Mouse (Mus musculus) thymus, postnatal 4 days (tissue): ENCODE data around the gene Ankfy1.
"Not testable (repeated sequence)": the region's sequence is repeated elsewhere in the genome, so short reads cannot be mapped to it uniquely, and the experiment has no call there.

Experiments
- DNase-seq: peaks from one replicate; pipeline ENCODE4 v3.0.0; 2021

Ankfy1 gene

GRCm38 (mm10) chr11:72689551-72690510 is at the start of gene Ankfy1:
Gene Ankfy1 (plus strand): TSS chr11:72690006.
- peak; percentile 99 for DNase-seq

DNA sequence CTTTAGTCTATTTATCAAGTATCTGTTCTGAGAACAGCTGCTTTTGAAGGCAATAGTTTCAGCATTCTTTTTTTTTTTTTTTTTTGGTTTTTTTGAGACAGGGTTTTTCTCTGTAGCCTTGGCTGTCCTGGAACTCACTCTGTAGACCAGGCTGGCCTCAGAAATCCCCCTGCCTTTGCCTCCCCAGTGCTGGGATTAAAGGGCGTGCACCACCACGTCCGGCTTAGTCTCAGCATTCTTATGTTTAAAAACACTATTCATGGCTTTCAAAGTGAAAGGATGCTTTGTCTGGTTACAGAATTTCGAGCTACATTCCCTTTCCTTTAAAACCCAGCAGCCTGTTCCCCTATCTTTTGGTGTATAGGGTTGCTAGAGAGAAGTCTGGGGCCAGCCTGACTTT is 47.1 kb upstream of the Ankfy1 start:
- no peak for DNase-seq

DNA sequence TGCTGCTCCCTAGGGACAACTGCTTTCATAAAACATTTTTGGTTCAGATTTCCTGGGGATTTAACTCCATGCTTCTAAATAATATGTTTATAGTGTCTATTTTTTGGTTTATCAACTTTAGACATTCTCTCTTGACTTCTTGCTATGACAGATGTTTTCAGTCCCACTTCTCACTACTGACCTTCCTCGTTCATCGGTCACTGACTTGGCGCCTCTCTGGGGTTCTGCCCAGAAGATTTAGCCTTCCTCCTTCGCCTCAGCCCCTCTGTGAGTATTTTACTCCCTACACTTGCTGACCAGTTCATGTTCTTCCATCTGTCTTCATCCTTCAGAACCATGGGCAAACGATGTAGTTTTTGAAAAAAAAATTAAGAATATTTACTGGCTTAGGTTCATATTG is 44.4 kb upstream of the Ankfy1 start:
- DNase-seq = no peak

DNA sequence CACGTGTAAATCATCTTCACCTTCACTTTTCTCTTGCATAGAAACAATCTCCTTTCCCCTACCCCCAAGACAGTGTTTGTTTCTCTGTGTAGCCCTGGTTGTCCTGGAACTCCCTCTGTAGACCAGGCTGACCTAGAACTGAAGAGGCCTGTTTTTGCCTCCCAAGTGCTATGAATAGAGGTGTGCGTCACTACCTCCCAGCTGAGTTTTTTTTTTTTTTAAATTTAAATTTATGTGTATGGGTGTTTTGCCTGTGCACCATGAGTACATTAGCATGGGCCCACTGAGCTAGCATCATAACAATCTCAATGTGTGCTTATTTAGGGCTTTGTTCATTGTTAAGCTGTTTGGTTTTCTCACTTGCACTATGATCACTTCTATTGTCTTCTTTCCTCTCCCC is 39.5 kb upstream of the Ankfy1 start:
- no peak for DNase-seq

DNA sequence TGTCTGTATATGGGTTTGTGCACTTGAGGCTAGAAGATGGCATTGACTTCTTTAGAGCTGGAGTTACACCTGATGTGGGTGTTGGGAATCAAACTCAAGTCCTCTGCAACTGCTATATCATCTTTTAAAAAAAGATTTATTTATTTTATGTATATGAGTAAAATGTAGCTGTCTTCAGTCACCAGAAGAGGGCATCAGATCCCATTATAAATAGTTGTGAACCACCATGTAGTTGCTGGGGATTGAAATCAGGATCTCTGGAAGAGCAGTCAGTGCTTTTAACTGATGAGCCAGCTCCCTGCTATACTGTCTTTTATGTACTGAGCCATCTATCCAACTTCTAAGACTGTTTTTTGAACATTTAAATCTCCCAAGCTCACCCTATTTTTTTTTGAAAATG is 29.9 kb upstream of the Ankfy1 start:
- DNase-seq = no peak

- DNase-seq = no peak
These were observed 29.4 kb upstream of the Ankfy1 start for GRCm38 (mm10) chr11:72660359-72660758.

- DNase-seq = no peak
These were observed 25.2 kb upstream of the Ankfy1 start for GRCm38 (mm10) chr11:72664641-72665040.

DNA sequence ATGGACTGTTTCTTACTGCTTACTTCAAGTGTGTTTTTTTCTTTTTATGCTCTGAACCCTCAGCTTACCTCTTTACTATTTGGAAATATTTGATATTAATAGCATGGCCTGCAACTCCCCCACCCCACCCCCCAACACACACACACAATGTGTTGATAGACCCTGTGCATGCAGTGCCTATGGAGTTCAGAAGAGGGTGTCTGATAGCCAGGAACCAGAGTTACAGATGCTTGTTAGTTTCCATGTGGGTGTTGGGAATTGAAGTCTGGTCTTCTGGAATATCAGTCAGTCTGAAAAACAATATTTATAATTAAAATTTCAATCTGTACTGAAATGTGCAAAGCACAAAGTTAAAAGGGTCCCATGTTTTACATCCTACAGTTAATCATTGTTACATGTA is 19.2 kb upstream of the Ankfy1 start:
- no peak for DNase-seq

DNA sequence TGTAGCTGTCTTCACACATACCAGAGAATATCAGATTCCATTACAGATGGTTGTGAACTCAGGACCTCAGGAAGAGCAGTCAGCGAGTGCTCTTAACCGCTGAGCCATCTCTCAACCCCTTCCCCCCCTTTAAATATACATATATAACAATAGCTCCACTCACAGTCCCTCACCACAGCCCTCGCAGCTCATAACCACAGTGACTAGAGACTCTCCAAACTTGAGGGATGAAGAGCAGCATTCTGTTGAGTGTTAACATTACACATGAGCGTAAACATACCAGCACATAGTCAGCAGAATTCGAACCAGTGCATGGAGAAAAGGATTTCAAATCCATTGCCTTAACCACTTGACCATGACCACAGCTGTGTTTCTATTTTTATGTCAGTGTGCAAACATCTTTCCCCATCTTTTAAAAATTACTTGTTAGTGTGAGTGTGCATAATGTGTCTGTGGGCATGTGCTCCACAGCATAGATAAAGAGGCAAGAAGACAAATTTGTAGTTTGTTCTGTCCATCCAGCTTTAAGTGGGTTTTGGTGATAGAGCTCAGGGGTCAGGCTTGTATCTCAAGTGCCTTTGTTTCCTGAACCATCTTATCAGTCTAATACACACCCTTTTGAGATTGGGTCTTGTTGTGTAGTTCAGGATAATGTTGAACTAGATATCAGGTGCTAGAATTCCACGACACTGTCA is 18.4 kb upstream of the Ankfy1 start:
- DNase-seq = no peak

DNA sequence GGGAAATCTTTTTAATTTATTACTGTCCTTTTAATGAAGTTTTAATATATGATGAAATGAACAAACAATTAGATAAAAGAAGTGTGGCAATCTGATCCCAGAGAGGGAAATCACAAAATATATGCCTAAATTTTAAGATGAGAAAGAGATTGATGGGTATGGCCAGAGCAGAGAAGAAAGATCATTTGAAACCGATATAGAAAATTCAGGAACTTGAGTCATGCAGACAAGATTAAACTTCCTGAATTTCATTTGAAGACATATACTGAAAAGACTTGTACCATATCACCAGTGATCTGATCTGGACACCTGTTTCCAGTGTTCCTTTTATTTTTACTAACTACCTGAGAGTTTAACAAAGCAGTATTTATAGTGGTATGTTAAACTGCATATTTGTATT is 17.4 kb upstream of the Ankfy1 start:
- no peak for DNase-seq

DNA sequence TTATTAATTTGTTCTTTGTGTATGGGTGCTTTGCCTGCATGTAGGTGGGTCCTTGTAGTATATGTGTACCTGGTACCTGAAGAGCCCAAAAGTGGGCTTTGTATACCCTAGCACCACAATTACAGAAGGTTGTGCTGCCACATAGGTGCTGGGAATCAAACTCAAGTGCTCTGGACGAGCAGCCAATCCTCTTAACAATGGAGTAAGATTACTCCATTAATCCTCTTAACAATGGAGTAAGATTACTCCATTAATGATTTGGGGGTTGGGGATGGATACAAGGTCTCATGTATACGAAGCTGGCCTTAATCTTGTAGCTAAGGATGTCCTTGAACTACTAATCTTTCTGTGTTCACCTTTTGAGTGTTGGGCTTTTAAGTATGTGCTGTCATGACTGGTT is 14.5 kb upstream of the Ankfy1 start:
- no peak for DNase-seq

DNA sequence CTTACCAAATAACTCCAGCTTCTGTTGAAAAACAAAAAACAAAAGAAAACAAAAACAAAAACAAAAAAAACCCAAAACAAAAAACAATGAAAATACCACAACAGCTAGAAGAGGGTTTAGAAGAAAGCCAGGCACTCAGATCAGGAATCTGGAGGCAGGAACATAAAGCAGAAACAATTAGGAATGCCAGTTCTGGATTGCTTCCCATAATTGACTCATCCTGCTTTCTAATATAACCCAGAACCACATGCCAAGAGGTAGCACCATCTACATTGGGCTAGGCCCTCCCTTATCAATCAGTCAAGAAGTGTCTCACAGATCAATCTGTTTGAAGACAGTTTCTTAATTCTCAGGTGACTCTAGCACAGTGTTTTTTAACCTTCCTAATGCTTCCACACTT is 9.1 kb upstream of the Ankfy1 start:
- no peak for DNase-seq

DNA sequence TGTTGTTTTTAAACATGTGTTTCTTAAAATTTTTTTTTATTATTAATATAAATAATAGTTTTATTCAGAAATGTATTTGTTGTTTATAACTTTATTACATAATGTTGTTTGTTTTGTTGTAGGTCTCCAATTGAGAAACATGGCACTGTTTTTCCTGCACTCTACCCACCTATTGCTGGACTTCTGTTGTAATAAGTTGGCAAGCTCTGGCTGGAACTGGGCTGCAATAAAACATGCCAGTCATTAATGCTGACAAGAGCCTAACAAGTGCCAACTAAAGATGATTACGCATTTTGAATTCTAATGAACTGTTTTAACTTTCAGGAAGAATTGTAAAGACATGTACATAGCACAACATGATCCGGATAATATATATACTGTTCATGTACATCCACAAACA is 6.4 kb upstream of the Ankfy1 start:
- no peak for DNase-seq

DNA sequence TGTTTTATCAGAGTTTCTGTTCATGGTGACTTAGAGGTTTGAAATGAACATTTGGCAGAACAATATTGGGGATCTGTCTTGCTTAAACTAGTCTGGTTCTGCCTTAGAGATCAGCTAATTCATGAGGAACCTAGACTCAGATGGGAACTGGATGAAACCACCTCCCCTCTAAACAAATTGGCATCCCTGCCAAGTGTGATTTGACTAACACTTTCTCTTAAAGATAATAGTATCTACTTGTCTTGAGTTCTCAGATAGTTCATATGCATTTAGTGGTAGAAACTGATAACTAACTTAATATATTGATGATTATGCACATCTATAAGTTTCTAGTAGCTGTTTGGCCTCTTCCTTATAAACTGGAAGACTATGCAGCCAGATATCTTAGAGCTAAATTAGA is 3.1 kb upstream of the Ankfy1 start:
- DNase-seq = no peak

DNA sequence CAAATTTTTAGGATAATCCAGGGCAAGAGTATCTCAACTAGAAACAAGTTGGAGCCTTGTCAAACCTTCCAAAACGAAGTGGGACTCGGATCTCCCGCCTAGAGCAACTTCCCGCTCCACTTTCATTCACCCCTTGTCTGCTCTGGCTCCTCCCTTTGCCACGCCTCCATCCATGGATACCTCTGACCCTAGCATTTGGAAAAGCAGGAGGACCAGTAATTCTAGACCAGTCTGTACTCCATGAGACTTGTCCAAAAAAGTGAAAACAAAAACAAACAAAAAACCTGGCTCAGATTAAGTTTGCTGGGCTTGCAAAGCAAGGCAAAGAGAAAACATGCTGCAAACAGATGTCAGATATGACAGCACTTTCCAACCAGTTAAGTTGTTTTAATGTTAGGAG is 1.6 kb upstream of the Ankfy1 start:
- no peak for DNase-seq

- no peak for DNase-seq
These were observed 691 bp upstream of the Ankfy1 start for GRCm38 (mm10) chr11:72689115-72689514.

GRCm38 (mm10) chr11:72692353-72692752 is 2.5 kb downstream of the Ankfy1 start:
- DNase-seq = no peak

- DNase-seq = no peak
These were observed 5.2 kb downstream of the Ankfy1 start for GRCm38 (mm10) chr11:72695025-72695424.

GRCm38 (mm10) chr11:72696368-72696971 is 6.7 kb downstream of the Ankfy1 start:
- no peak for DNase-seq

DNA sequence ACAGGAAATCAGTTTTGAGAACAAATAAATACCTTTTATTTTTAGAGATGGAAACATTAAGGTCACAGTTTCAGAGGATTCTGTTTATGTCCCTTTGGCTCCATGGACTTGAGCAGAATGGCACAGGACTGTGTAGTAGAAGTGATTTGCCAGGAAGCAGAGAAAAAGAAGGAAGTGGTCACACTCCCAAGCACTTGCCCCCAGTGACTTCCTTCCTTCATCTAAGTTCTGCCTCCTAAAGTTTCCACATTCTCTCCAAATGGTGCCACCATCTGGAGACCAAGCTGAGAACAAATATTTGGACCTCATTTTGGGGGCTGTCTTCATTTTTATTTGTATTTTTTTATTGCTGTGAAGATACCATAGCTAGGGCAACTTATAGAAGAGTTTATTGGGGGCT is 7.5 kb downstream of the Ankfy1 start:
- no peak for DNase-seq

DNA sequence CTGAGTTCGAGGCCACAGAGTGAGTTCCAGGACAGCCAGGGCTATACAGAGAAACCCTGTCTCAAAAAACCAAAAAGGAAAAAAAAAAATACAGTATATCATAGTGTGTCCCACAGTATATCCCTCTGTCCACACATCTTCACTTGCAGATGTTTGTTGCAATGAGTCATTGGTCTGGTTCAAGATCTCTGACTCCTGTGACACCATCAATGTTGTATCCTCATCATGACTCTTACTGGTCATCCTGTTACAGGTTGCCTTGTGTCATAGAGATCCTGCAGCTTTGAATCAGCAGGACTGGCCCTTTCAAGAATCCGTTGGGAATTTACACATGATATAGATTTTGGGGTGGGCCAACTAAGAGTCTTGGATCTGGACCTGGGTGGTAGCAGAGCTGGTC is 15.3 kb downstream of the Ankfy1 start:
- DNase-seq = not testable (repeated sequence)

GRCm38 (mm10) chr11:72712721-72713120 is 22.9 kb downstream of the Ankfy1 start:
- no peak for DNase-seq

- DNase-seq = peak; percentile 12
These were observed 28.4 kb downstream of the Ankfy1 start for GRCm38 (mm10) chr11:72718161-72718560.

GRCm38 (mm10) chr11:72723165-72723564 is 33.4 kb downstream of the Ankfy1 start:
- DNase-seq = no peak
